Mouse (Mus musculus) right cerebral cortex, postnatal 10 days (tissue): Measurements from ENCODE around the gene Gm10382.
"Not testable (repeated sequence)": the region's sequence is repeated elsewhere in the genome, so short reads cannot be mapped to it uniquely, and the experiment has no call there.

Experiments used
- DNase-seq, 2 experiments: peaks; one replicate each; pipeline ENCODE4 v3.0.0; 2021; ENCODE audit warnings: low spot score in 2 of 2

Gm10382 gene

GRCm38 (mm10) chr5:125392977-125393621 is 4.0 kb downstream of the Gm10382 start:
- peak; percentile 98 for DNase-seq

DNA sequence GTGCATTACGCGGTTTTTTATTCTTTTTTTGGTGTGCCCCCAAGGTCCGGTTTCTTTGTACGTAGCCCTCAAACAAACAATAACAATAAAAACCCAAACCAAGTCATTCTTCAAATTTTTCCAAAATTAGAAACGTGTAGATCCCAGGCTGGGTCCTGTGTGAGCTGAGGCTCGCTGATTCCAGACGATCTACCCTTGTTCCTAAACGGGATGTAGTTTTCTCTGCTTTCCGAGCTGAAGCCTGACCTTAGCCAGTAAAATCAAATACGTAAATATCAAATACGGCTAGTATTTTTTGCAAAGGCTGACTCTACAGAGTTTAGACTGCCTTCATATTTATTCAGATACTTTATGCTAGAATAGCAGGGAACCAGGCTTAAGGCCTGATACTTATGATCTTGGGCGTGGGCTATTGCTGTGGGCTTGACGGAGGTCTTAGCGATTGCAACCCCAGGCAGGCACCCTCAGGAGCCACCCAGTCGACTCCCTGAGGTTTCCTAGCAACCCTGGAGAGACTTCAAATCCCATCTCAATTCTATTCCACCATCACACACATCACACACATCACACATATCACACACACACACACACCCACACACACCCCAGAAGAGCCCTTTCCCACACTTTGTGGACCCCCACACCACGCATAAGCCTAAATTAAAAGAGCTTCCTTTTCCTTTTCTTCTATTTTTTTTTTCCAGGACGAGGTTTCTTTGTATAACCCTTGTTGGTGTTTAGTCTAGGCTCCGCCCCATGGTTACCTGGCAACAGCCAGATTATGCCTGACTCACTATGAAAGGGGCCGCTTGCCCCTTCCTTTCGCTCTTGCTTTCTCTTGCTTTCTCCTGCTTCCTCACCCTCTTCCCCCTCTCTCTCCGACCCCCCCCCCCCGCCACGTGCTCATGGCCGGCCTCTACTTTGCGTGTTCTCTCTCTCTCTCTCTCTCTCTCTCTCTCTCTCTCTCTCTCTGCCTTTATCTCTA is 4.8 kb downstream of the Gm10382 start:
- peak; percentile 86 to 91 for DNase-seq

GRCm38 (mm10) chr5:125395008-125395407 is 5.9 kb downstream of the Gm10382 start:
- DNase-seq: no peak

DNA sequence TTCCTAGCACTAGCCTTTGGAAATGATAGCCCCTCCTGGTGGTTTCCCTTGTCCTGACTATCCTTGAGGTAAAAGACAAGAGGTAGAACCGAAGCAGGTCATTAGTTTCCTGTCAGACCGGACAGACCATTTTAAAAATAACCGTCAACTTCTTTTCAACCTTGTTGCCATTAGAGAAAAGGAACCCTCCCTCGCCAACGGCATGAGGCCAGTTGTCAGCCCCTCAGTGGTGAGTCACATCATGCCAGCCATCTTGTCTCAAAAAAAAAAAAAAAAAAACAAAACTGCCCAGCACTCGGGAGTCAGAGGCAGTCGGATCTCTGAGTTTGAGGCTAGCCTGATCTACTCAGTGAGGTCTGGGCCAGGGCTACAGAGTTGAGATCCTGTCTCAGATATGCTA is 11.8 kb downstream of the Gm10382 start:
- DNase-seq: no peak

- DNase-seq: no peak
Measured at GRCm38 (mm10) chr5:125402476-125402875, 13.4 kb downstream of the Gm10382 start.

- DNase-seq: no peak
Measured at GRCm38 (mm10) chr5:125402991-125403390, 13.9 kb downstream of the Gm10382 start.

- DNase-seq: peak; percentile 73 to 83
Measured at GRCm38 (mm10) chr5:125403481-125404465, 14.7 kb downstream of the Gm10382 start.

- no peak for DNase-seq
Measured at GRCm38 (mm10) chr5:125404536-125404902, 15.4 kb downstream of the Gm10382 start.

- peak; percentile 74 to 80 for DNase-seq
Measured at GRCm38 (mm10) chr5:125404903-125405545, 15.9 kb downstream of the Gm10382 start.

GRCm38 (mm10) chr5:125405546-125406248 is 16.6 kb downstream of the Gm10382 start:
- DNase-seq: peak; percentile 88

- DNase-seq: peak; percentile 61 to 73
Measured at GRCm38 (mm10) chr5:125406322-125407016, 17.3 kb downstream of the Gm10382 start.

GRCm38 (mm10) chr5:125407020-125407830 is 18.1 kb downstream of the Gm10382 start:
- no peak for DNase-seq

- DNase-seq: no peak
Measured at GRCm38 (mm10) chr5:125407910-125408575, 18.9 kb downstream of the Gm10382 start.

DNA sequence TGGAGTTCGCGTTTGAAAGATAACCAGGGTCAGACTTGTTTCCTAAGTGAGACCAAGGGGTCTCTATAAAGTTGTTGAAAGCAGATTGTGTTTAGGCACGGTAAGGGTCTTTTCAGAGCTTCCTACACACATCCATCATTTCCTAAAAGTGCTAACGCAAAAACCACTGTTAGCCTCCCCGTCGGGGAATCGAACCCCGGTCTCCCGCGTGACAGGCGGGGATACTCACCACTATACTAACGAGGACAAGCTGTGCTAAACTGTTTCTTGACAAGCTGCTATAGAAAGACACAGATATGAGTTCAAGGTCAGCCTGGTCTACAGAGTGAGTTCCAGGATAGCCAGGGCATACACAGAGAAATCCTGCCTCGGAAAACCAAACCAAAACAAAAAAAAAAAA is 19.7 kb downstream of the Gm10382 start:
- peak; percentile 88 to 93 for DNase-seq

DNA sequence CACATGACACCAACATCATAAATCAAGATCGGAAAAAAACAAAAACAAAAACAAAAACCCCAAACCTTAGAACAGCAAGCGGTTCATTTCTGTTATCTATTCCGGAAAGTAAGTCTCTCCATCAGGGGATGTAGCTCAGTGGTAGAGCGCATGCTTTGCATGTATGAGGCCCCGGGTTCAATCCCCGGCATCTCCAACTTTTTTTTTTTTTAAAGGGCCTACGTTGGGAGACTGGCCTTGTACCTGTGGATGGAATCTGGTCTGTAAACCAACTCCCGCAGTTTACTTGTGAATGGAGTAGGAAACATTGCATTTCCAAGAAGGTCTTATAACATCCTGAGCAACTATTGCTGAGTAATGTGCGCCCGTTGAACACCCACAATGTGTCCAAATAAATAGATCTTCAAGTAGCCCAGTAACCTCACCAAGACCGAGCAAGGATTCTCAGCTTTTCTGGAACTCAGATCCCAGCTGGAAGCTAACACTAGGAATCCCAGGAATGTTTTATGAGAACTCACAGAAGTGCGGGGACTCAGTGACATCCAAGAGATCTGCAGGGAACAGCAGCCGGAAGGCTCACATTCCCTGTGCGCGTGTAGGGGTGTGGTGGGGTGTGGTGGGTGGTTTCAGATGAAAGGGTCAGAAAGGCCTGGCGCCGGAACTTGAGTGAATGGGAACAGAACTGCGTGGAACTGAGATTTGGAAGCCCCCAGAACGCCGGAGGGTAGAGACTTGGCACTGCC is 20.4 kb downstream of the Gm10382 start:
- DNase-seq: no peak

GRCm38 (mm10) chr5:125411972-125412530 is 22.9 kb downstream of the Gm10382 start:
- DNase-seq: peak; percentile 76 to 81

GRCm38 (mm10) chr5:125412536-125412935 is 23.4 kb downstream of the Gm10382 start:
- DNase-seq: not testable (repeated sequence)
